Mouse (Mus musculus) thymus, postnatal 25 days (tissue): ENCODE results near the gene Zic2.

Experiments
- DNase-seq: peaks from one replicate; pipeline ENCODE4 v3.0.0; 2022

Gene Zic2

DNA sequence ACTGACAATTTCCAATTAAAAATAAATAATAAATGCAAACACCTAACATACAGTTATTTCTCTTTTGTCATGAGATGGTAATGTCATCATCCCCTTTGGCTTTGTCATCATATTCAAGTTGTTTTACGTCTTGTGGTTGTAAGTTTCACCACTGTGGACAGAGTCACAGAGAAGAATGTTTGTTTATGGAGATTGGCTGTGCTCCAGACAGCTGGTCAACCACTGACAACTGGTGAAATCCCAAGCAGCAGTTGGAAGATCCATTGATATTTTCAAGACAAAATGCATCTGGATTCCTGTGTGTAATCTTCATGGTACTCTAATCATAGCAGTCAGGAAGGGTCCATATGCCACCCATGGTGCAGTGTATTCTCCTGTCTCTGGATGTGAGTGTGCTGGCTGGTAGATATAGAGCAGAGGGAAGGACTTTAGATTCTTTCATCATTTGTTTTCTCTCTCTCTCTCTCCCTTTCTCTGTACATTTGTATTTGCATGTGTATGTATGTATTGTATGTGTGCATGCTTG lies 38.3 kb downstream of the Zic2 start:
- no peak for DNase-seq

DNA sequence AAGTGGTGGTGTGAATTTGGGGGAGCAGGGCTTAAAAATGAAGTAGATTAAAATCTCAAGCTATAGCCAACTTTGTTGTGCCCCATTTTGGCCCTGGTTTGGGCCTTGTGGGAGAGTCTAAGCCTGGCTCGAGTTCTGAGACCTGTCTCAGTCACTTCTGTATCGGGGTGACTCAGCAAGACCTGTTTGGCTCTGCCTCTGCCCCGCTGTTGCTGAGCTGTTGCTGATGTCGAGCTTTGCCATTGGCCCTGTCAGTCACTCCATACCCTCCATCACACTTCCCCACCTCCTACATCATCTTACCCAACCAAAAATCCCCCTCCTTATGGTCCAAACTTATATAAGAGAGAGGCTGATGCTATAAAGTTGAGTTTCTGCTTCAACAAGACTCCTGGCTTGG lies 53.2 kb downstream of the Zic2 start:
- no peak for DNase-seq
